Mouse (Mus musculus) testis, adult 2 months (tissue): ENCODE data around the gene Gm45233. TPM values are rescaled to one million over a fixed set of nuclear protein-coding genes. Genes with fewer than 3 reads are reported as not detected.

Source experiments
- H3K27ac ChIP-seq: fragments of 200-500 bp; 2 replicates; pipeline ENCODE4 v1.5.1; 2012; ENCODE audit warnings: low read depth, low read length; ENCODE audit not compliant: control insufficient read depth, insufficient read depth
- H3K27me3 ChIP-seq: fragments of 200-500 bp; 2 replicates; pipeline ENCODE4 v1.6.1; 2012; ENCODE audit warnings: mild to moderate bottlenecking, low read length, moderate library complexity; ENCODE audit not compliant: control insufficient read depth, insufficient read depth
- H3K36me3 ChIP-seq: fragments of 200-500 bp; 2 replicates; pipeline ENCODE4 v1.6.1; 2012; ENCODE audit warnings: mild to moderate bottlenecking, low read length; ENCODE audit not compliant: control insufficient read depth, insufficient read depth
- H3K4me1 ChIP-seq: fragments of 200-500 bp; 2 replicates; pipeline ENCODE4 v1.6.1; 2012; ENCODE audit warnings: low read length; ENCODE audit not compliant: control insufficient read depth, insufficient read depth
- H3K4me3 ChIP-seq: fragments of 200-500 bp; 2 replicates; pipeline ENCODE4 v1.5.1; 2012; ENCODE audit warnings: low read depth, mild to moderate bottlenecking, low read length, moderate library complexity, mixed read lengths; ENCODE audit not compliant: control insufficient read depth
- CTCF ChIP-seq: fragments of 200-500 bp; IDR thresholded peaks from 2 replicates; pipeline ENCODE4 v1.5.1; 2012; ENCODE audit warnings: low read depth, mild to moderate bottlenecking, inconsistent platforms, low read length, moderate library complexity; ENCODE audit not compliant: control insufficient read depth, insufficient read depth, insufficient replicate concordance
- POLR2A ChIP-seq: fragments of 200-500 bp; IDR thresholded peaks from 2 replicates; pipeline ENCODE4 v1.6.1; 2012; ENCODE audit warnings: low read depth, mild to moderate bottlenecking, inconsistent platforms, low read length, moderate library complexity; ENCODE audit not compliant: control insufficient read depth
- polyA plus RNA-seq: library from polyadenylated mRNA; depleted of rRNA; stranded (reverse); fragments of >200 nt; gene quantifications from 2 replicates; pipeline ENCODE4 v1.2.3, GENCODE M21; 2012

The Gm45233 gene
- polyA plus RNA-seq, 1 experiment, result 5.4 TPM

DNA sequence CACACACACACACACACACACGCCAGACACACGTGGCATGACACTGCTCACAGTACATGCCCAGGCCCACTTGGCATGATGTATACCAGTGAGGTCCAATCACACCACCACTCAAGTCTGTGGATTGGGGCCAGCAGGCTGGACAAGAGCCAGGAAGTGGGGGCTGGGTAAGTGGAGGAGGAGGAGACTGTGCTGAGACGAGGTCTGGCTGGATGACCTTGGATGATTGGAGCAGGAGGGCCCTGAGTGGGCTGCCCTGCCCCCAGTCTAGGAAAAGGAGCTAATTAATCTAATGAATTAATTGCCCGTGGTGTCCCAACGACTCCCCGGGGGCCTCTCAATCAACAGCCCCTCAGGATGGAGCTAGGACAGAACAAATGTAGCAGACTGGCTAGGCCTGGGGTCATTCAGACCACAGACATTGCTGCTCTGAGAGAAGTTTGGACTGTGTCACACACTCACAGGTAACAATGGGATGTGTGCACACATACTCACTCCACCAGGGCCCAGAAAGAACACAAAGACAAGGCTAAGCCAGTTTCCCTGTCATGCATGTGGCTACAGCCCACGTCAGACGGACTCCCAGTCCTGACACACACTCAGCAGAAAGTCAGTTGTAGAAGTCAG, 38.3 kb downstream of the Gm45233 start:
- H3K36me3 ChIP-seq, result no peaks in the 10 kb centered on the region
- H3K4me3 ChIP-seq, result no peak overlapping the region
- no peaks in the 10 kb centered on the region for H3K4me1 ChIP-seq
- TF ChIP-seq POLR2A, result no peak
- TF ChIP-seq CTCF, result no peak
- no peak overlapping the region for H3K27ac ChIP-seq
- no peaks in the 10 kb centered on the region for H3K27me3 ChIP-seq

DNA sequence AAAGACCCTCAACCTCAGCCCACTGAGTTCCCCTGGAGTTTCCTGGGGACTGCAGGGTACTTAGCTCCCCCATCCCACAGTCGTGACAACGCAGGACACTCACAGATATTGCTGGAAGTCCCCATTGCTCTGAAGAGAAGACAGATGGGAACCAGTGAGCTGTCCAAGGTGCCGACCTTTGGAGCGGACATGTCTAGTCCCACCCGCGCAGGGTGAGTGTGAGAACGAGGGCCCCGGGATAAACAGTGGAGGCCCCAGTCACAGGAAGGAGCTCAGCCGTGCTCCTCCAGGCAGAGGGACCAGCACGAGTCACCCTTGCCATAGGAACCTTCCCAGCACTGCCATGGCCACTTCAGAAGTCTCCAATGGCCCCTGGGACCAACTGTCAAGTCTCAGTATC, 39.3 kb downstream of the Gm45233 start:
- H3K27me3 ChIP-seq, result no peaks in the 10 kb centered on the region
- no peaks in the 10 kb centered on the region for H3K36me3 ChIP-seq
- no peak for TF ChIP-seq CTCF

DNA sequence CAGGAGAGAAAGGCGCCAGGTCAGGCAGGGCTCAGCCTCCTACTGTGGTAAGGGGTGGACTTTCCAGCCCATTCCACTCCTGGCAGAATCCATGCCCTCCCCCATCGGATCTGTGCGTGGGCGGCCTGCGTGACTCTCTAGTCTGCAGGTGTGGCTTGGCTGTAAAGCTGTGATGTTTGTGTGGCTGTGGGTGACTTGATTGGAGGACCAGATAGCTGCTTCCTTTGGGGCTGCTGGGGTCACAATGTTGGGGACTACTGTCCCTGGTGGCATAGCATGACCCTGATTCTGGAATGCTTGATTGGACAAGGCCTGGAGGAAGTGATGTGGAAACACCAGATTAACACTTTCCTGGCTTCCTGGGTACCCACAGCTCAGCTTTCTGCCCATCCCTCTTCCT, 44.7 kb downstream of the Gm45233 start:
- no peak overlapping the region for H3K27ac ChIP-seq
- no peak overlapping the region for H3K4me3 ChIP-seq
- H3K27me3 ChIP-seq, result no peaks in the 10 kb centered on the region
- no peaks in the 10 kb centered on the region for H3K36me3 ChIP-seq
- TF ChIP-seq POLR2A (no peak), CTCF (no peak)
- peaks cover 12% of the 10 kb centered on the region for H3K4me1 ChIP-seq

More for the DNA sequence above, 39.3 kb downstream of the Gm45233 start:
- no peak overlapping the region for H3K27ac ChIP-seq
- H3K4me3 ChIP-seq, result no peak overlapping the region
- H3K4me1 ChIP-seq, result no peaks in the 10 kb centered on the region

DNA sequence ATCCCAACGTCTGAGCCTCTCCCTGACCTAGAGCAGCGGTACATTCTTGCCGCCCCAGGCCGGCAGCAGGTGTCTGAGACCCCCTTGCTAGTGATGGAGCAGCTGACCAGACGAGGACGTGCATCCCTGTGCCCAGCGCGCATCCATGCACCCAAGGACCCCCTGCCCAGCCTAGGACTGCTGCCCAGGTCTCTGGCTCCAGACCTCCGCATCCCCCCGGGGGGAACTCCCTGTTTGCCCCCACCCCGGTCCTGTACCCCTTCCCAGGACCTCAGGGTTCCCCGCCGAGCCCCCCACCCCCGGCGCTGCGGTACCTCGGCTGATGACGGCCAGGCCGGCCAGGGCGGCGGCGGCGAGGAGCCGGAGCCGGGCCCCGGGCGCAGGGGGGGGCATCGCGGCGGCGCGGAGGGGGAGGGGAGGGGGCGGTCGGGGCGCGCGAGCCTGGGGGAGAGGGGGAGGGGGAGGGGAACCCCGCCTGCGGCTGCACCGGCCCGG, 45.8 kb downstream of the Gm45233 start, which contains the start of gene Iglon5:
Iglon5 (minus strand) TSS at position 445 of the 495 bp plus-strand sequence.
- Histone ChIP-seq H3K27ac (peak within 1 kb of the TSS; percentile 34; the same call in 1 of the 2 replicates), H3K27me3 (no peaks in the 10 kb centered on the region), H3K4me3 (peak within 1 kb of the TSS; percentile 58), H3K4me1 (peaks cover 12% of the 10 kb centered on the region), H3K36me3 (no peaks in the 10 kb centered on the region)
- no peak for TF ChIP-seq POLR2A
- TF ChIP-seq CTCF, result no peak

DNA sequence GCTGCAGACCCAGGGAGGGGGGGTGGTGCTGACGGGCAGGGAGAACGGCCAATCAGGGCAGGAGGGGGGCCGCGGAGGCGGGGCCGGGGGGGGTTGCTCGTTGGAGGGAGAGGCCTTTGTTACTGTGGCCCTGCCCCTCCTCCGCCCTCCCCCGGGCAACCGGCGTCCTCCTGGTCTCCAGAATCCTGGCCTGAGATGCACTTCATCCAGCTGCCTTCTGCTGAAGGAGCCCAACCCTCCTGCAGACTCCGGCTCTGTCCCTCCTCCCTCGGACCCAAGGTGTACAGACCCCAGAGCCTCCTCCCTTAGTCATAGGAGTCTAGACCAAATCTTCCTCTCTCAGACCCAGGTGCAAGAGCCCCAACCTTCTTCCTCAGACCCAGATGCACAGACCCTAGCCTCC, 46.3 kb downstream of the Gm45233 start:
- Histone ChIP-seq H3K27ac (peak overlapping the region; percentile 34; the same call in 1 of the 2 replicates), H3K36me3 (no peaks in the 10 kb centered on the region), H3K27me3 (no peaks in the 10 kb centered on the region), H3K4me3 (peak overlapping the region; percentile 58), H3K4me1 (peaks cover 16% of the 10 kb centered on the region)
- TF ChIP-seq CTCF, result no peak
- TF ChIP-seq POLR2A, result no peak

DNA sequence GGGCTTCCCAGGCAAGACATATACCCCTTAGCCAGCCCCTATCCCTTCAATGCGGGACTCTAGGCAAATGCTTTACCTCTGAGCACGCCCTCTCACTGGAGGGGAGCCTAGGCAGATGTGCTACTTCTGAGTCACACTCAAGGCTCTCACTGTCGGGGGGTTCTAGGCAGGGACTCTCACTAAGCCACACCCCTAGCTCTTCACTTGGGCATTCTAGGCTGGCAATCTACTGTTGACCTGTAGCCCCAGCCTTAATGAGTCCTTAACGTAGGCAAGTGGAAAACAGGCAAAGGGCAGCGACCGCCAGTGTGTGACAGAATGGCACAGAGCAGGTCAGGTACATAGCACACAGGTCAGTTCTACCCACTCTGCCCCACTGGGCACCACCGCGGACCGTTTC, 46.9 kb downstream of the Gm45233 start:
- Histone ChIP-seq H3K4me3 (no peak overlapping the region), H3K27ac (no peak overlapping the region), H3K27me3 (no peaks in the 10 kb centered on the region), H3K4me1 (peaks cover 17% of the 10 kb centered on the region), H3K36me3 (no peaks in the 10 kb centered on the region)
- TF ChIP-seq POLR2A (no peak), CTCF (no peak)

DNA sequence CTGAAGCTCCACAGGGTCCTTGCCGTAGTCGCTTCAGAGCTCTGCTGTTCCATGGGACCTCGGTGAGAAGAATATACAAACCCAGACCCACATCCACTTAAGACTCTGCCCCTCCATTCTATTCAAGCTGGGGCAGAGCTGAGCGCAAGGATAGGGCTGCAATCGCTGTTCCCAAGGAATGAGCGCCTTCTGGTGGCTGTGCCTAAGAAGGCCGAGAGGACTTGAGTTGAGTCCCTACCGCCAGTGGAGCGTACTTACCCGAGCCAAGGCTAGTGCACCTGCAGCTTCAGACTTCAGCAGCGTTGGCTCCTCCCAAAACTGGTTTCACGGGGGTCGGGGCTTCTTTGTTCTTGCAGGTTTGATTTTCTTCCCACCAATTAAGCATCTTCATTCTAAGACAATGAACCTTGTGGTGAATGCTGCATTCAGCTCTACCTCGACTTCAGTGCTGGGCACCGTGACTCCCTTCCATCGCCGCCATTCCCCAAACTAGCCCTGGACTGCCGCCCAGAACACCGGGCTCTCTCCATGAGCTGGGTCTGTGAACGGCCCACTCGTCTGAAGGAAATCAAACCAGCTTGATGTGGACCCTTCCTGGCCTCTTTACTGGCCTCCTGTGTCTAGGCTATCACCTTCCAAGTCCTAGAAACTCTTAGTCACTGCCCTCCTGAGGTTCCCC, 51.6 kb downstream of the Gm45233 start:
- Histone ChIP-seq H3K27me3 (no peaks in the 10 kb centered on the region), H3K4me1 (peaks cover 9% of the 10 kb centered on the region), H3K36me3 (no peaks in the 10 kb centered on the region), H3K27ac (no peak overlapping the region), H3K4me3 (no peak overlapping the region)
- TF ChIP-seq CTCF (peak; percentile 42; the same call in 1 of the 2 replicates), POLR2A (no peak)

DNA sequence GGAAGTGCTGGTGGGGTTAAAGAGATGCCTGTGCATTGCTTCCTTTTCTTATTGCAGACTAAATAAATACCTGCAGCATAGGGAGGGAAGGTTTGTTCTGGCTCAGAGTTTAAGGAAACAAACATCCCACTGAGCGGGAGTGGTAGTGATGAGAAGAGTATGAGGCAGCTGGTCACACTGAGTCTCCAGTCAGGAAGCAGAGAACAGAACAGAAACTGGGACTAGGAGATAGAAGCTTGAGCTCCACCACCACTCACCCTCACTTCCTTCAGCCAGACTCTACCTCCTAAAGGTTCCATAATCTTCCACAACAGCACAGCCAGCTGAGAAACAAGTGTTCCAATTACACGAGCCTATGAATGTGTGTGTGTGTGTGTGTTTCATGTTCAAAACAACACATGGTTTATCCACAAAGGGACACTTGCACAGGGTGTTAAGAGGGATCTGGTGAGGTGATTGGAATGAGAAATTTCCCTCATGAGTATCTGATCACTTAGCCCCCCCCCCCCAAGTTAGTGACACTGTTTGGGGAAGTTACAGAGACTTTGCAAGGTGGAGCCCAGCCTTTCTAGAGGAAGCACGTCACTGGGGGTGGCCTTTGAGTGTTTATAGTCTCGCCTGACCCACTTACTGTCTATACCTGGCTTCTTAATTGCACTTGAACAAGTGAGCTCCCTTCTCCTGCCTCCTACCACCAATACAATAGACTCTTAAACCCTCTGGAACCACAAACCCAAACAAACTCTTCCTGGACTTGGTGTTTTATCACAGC, 68.0 kb downstream of the Gm45233 start:
- Histone ChIP-seq H3K27ac (no peak overlapping the region), H3K4me3 (no peak overlapping the region), H3K4me1 (no peaks in the 10 kb centered on the region), H3K27me3 (no peaks in the 10 kb centered on the region), H3K36me3 (no peaks in the 10 kb centered on the region)
- TF ChIP-seq POLR2A (no peak), CTCF (no peak)
